Mouse (Mus musculus): ENCODE measurements around the gene Has3.
"Not testable (repeated sequence)": the region's sequence is repeated elsewhere in the genome, so short reads cannot be mapped to it uniquely, and the experiment has no call there.

The Has3 gene

DNA sequence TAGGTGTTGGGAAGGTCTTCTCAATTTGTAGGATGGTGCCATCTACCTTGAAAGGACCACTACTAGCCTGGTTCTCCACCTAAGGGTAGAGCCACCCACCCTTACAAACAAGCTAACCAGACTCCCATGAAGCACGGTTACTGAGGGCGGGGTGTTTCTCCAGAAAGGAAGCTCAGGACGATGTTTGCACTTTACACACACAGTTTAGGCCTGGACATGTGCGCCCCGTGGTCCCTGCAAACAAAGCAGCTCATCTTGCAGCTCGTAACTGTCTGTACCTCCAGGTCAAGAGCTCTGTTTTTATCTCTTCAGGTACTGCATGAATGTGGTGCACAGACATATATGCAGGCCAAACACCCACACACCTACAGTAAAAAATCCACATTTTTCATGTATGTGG lies 36.6 kb downstream of the Has3 start:
- H3K27me3 ChIP-seq (ENCODE audit: control insufficient read depth, insufficient read depth, low read length, poor library complexity, severe bottlenecking), result no peaks in the 10 kb centered on the region
- DNase-seq (ENCODE audit: low read depth, low spot score), result no peak
- H3K36me3 ChIP-seq (ENCODE audit: control insufficient read depth, insufficient read depth, low read length, poor library complexity, severe bottlenecking), result peaks cover 18% of the 10 kb centered on the region

DNA sequence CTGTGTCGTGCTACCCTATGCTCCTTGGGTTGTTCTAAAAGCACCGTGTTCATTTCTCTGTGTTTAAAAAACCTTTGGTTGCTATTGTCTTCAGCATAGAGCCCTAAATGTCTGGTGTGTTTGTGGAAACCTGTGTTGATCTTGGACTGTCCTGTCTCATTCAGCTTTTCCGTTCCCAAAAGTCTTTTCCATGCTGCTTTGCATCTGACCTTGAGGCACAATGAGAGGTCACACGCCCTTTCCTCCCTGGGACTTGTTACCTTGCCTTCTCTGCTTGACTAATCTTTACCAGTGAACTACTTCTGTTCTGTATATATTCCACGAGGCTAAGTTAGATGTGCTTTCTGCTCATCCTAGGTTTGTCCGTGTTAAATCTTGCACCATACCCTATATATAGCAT lies 37.4 kb downstream of the Has3 start:
- peaks cover 23% of the 10 kb centered on the region for H3K36me3 ChIP-seq (ENCODE audit: control insufficient read depth, insufficient read depth, low read length, poor library complexity, severe bottlenecking)
- DNase-seq (ENCODE audit: low read depth, low spot score), result no peak

DNA sequence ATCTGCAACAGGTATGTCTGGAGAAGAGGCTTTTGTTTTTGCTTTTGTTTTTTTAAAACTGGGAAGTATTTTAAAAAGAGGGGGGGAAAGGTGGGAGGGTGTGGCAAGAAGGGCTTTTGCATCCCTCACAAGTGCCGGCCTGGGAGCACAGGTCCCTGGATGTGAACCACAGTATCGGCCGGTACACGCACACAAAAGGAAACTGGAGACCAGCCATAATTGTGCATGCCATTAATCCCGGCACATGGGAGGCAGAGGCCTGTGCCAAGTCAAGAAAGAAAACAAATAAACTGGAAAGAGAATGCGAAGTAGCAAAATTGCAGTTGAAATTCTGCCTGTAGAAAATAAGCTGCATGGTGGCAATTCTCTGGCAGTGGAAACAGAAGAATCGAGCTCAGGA lies 38.2 kb downstream of the Has3 start:
- Histone ChIP-seq H3K36me3 (ENCODE audit: control insufficient read depth, insufficient read depth, low read length, poor library complexity, severe bottlenecking) (peaks cover 25% of the 10 kb centered on the region), H3K27me3 (ENCODE audit: control insufficient read depth, insufficient read depth, low read length, poor library complexity, severe bottlenecking) (no peaks in the 10 kb centered on the region)
- DNase-seq (ENCODE audit: low read depth, low spot score), result no peak

More for the DNA sequence above, 37.4 kb downstream of the Has3 start:
- H3K27me3 ChIP-seq (ENCODE audit: control insufficient read depth, insufficient read depth, low read length, poor library complexity, severe bottlenecking), result no peaks in the 10 kb centered on the region

DNA sequence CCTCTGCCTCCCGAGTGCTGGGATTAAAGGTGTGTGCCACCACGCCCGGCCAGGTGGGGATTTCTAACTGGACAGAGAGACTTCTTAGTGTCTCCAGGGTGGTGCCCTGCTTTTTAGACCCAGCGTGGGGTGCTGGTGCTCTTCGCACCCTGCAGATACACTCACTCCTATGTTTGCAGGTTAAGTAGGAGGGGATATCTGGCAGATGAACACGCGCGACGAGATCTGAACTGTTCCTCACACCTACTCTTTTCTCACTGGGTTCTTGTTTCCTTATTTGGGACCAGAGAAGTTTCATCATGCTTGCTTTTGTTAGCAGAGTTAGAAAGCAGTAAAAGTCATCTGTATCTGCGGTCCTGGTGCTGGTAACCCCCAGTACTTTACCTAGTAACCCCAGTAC lies 43.6 kb downstream of the Has3 start:
- Histone ChIP-seq H3K27me3 (ENCODE audit: control insufficient read depth, insufficient read depth, low read length, poor library complexity, severe bottlenecking) (no peaks in the 10 kb centered on the region), H3K36me3 (ENCODE audit: control insufficient read depth, insufficient read depth, low read length, poor library complexity, severe bottlenecking) (peaks cover 15% of the 10 kb centered on the region)
- no peak for DNase-seq (ENCODE audit: low read depth, low spot score)

DNA sequence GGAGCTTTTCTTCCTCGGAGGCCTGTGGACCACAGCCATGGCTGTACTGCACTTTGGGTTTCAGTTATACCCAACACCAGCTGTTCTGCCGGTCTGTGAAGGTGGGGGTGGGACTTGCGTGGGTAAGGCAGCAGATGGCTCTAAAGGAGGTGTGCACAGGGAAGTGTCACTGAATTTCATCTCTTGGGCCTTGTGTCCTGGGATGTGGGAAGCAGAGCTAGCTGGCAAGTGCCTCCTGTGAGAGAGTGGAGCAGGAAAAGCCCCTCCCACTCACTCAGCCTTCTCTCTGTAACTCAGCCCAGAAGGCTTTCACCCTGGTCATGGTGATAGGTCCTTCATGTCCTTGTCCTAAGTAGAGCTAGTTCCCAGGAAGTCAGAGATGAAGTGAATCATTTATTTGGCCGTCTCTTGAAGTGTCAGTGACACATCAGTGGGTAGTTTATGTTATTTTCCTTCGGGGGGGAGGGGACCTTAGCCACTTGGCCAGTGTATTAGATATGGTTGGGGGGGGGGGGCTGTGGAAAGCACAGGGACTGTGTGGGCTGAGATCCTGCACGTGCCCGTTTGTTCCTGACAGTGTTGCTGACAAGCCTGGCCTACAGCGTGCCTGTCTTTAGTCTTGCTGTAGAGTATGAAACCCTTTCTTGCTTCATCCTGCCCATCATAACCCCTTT lies 49.8 kb downstream of the Has3 start:
- no peak for DNase-seq (ENCODE audit: low read depth, low spot score)
- no peaks in the 10 kb centered on the region for H3K27me3 ChIP-seq (ENCODE audit: control insufficient read depth, insufficient read depth, low read length, poor library complexity, severe bottlenecking)
- H3K36me3 ChIP-seq (ENCODE audit: control insufficient read depth, insufficient read depth, low read length, poor library complexity, severe bottlenecking), result peaks cover 20% of the 10 kb centered on the region

DNA sequence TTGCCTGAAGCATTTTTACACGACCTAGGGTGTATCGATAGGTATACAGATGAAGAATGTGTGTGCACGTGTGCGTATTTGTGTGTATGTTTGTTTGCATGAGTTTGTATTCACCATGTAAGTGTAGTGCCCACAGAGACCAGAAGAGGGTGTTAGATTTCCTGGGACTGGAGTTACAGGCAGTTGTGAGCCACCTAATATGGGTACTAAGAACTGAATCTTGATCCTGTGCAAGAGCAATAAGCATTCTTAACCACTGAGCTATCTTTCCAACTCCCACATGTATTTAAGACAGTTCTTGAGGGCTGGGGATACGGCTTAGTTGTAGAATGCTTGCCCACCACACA lies 50.3 kb downstream of the Has3 start:
- H3K36me3 ChIP-seq (ENCODE audit: control insufficient read depth, insufficient read depth, low read length, poor library complexity, severe bottlenecking), result peaks cover 20% of the 10 kb centered on the region
- H3K27me3 ChIP-seq (ENCODE audit: control insufficient read depth, insufficient read depth, low read length, poor library complexity, severe bottlenecking), result no peaks in the 10 kb centered on the region
- DNase-seq (ENCODE audit: low read depth, low spot score), result no peak

DNA sequence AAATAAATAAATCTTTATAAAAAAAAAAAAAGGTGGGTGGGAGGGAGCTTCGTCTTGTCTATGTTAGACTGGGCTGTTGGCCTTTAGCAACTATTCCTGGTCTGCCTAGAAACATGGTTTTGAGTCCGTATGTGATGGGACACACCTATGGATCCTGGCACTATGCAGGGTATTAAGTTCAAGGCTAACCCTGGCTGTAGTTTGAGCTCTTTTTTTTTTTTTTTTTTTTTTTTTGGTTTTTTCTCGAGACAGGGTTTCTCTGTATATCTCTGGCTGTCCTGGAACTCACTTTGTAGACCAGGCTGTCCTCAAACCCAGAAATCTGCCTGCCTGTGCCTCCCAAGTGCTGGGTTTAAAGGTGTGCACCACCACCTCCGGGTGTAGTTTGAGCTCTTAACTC lies 54.0 kb downstream of the Has3 start:
- no peak for DNase-seq (ENCODE audit: low read depth, low spot score)
- Histone ChIP-seq H3K27me3 (ENCODE audit: control insufficient read depth, insufficient read depth, low read length, poor library complexity, severe bottlenecking) (no peaks in the 10 kb centered on the region), H3K36me3 (ENCODE audit: control insufficient read depth, insufficient read depth, low read length, poor library complexity, severe bottlenecking) (peaks cover 13% of the 10 kb centered on the region; the same call in 1 of the 2 replicates)

DNA sequence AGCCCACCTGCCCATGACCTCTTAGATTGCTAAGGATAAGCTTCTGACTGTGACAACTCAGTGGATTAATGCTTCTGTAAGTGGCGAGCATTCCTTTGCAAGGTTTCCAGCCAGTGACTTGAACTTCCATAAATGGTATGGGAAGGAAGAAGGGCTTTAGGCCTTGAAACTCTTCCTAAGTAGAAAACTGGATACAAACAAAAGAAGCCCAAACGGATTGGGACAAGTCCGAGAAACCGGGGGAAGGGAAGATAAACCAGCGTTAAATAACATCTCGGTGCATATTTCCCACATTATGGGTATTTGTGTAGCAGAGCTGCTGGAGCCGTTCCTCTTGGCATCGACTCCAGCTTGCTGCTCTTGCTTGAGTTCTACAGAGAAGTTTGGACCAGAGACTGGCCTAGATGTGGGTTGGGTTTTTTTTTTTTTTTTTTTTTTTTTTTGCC lies 54.9 kb downstream of the Has3 start:
- no peak for DNase-seq (ENCODE audit: low read depth, low spot score)
- H3K36me3 ChIP-seq (ENCODE audit: control insufficient read depth, insufficient read depth, low read length, poor library complexity, severe bottlenecking), result peaks cover 13% of the 10 kb centered on the region; the same call in 1 of the 2 replicates
- H3K27me3 ChIP-seq (ENCODE audit: control insufficient read depth, insufficient read depth, low read length, poor library complexity, severe bottlenecking), result no peaks in the 10 kb centered on the region

DNA sequence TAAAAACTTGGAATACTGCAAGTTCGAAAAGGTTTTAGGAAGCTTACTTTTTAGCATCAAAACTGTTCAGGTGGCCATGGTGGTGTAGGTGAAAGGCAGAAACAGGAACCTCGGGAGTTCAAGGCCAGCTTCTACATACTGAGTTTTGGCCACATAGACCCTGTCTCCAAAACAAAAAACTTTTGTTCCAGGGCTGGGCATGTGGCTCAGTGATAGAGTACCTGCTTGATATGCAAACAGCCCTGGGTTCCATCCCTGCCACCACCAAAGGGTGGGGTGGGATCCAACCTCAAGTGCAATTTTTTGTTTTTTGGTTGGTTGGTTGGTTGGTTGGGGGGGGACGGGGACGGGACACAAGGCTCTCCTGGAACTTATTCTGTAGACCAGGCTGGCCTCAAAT lies 55.4 kb downstream of the Has3 start:
- Histone ChIP-seq H3K27me3 (ENCODE audit: control insufficient read depth, insufficient read depth, low read length, poor library complexity, severe bottlenecking) (no peaks in the 10 kb centered on the region), H3K36me3 (ENCODE audit: control insufficient read depth, insufficient read depth, low read length, poor library complexity, severe bottlenecking) (peaks cover 13% of the 10 kb centered on the region; the same call in 1 of the 2 replicates)
- DNase-seq (ENCODE audit: low read depth, low spot score), result no peak

DNA sequence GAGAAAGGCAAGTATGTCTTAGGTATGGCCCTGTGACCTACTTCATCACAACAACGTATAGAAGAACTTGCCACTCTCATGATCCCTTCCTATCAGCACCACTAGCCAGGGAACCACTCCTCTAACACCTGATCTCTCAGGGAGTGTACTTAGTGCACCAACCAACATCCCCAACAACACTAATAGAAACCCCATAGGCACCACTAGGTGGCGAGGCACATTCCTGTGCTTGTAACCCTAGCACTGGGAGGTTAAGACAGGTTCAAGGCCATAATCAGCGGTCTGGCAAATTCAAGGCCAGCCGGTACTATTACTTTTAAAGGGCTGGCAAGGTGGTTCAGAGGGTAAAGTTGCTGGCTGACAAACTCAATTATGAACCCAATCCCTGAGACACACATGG lies 57.2 kb downstream of the Has3 start:
- H3K27me3 ChIP-seq (ENCODE audit: control insufficient read depth, insufficient read depth, low read length, poor library complexity, severe bottlenecking), result no peaks in the 10 kb centered on the region; the same call in 1 of the 2 replicates
- peaks cover 7% of the 10 kb centered on the region; the same call in 1 of the 2 replicates for H3K36me3 ChIP-seq (ENCODE audit: control insufficient read depth, insufficient read depth, low read length, poor library complexity, severe bottlenecking)
- peak; percentile 71 for DNase-seq (ENCODE audit: low read depth, low spot score)

DNA sequence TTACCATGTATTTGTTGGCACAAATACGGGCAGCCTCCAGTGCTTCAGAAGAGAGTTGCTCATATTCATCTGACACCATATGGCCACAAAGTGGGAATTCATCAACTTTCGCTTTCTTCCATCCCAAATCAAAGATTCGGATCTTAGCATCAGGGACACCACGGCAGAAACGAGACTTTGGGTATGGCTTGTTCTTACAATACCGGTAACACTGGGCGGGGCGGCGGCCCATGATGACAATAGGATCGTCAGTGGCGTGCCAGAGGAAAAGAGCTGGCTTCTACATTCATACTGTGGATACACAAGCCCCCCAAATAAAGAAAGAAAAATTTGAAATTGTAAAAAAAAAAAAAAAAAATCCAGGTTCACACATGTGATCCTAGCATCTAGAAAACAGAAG lies 58.1 kb downstream of the Has3 start:
- not testable (repeated sequence) for H3K36me3 ChIP-seq (ENCODE audit: control insufficient read depth, insufficient read depth, low read length, poor library complexity, severe bottlenecking); DNase-seq (ENCODE audit: low read depth, low spot score); H3K27me3 ChIP-seq (ENCODE audit: control insufficient read depth, insufficient read depth, low read length, poor library complexity, severe bottlenecking)

DNA sequence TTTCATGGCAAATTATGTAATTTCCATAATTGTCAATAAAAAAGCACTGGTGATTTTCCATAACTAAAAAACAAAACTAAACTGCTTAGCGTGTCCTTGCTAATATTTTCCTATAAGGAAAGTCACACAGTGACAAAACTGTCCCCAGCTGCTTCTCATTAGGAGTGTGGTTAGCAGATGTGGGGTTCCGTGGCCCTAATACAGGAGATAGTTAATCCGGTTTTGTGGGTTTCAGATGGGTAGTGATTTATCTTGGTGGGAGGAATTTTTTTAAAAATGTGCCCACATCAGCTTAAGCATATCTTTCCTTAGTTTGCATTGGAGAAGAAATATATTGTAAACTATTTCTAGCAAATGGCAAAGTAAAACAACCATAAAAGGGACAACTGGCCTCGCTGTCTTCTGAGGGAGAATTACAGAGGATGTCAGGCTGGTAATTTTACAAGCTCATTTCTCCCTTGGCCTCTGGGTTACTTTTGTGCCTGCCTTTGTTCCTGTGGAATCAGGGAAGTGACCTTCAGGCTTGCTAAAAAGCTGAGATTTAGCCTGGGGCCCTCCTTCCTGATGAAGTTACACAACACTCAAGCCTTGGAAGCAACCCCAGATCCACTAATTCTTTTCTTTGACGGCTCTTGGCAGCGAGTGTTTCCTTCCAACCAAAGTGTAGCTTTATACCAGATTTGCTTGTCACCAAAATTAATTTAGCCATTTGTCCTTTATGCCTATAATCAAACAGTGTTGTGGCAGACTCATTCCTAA lies 59.3 kb downstream of the Has3 start:
- no peak for DNase-seq (ENCODE audit: low read depth, low spot score)
- Histone ChIP-seq H3K36me3 (ENCODE audit: control insufficient read depth, insufficient read depth, low read length, poor library complexity, severe bottlenecking) (no peaks in the 10 kb centered on the region), H3K27me3 (ENCODE audit: control insufficient read depth, insufficient read depth, low read length, poor library complexity, severe bottlenecking) (no peaks in the 10 kb centered on the region; the same call in 1 of the 2 replicates)

DNA sequence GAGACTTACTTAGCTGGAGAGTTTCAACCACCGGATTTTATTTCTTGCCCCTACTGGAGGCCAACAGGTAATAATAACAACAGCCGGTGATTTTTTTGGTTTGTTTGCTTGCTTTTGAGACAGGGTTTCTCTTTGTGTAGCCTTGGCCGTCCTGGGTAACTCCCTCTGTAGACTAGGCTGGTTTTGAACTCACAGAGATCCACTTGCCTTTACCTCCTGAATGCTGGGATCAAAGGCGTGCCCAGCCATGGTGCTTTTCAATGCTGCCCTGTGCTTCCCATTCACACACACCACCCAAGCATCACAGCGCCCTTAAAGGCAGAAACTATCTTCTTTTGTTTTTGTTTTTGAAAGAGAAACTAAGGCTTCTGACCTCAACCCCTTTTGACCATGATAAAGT lies 59.9 kb downstream of the Has3 start:
- no peak for DNase-seq (ENCODE audit: low read depth, low spot score)

DNA sequence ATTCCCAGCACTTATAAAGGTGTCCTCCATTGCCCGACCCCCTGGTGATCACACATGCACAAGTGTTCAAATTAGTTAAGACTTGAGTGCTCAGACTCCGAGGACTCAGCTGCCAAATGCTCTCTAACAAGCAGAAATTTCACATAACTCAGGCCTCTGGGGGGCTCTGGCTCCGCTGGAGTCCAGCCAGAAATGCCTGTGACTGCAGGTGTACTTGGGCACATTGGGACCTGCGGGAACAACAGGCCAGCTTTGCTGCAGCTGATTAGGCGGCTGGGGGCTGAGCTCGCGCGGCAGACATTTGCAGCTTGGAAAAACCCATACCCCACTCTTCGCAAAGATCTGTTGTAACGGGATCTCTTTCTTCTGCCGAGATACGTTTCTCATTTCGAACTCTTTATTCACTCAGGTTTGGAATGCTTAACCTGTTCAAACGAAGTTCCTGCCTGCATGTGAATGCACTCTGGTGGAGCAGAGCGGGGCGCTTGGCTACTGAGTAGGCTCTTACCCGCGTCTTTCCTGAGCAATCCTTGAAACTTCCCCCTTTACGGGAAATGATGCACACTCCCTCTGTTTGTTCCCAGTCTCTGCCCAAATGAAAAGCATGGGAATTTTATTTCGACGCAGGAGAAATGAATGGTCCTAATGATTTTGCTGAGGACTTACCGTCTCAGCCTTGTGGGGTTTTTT lies 62.5 kb downstream of the Has3 start:
- peak; percentile 14 for DNase-seq (ENCODE audit: low read depth, low spot score)
- no peaks in the 10 kb centered on the region for H3K36me3 ChIP-seq (ENCODE audit: control insufficient read depth, insufficient read depth, low read length, poor library complexity, severe bottlenecking)
- H3K27me3 ChIP-seq (ENCODE audit: control insufficient read depth, insufficient read depth, low read length, poor library complexity, severe bottlenecking), result no peaks in the 10 kb centered on the region; the same call in 1 of the 2 replicates

More for the DNA sequence above, 59.9 kb downstream of the Has3 start:
- Histone ChIP-seq H3K36me3 (ENCODE audit: control insufficient read depth, insufficient read depth, low read length, poor library complexity, severe bottlenecking) (no peaks in the 10 kb centered on the region), H3K27me3 (ENCODE audit: control insufficient read depth, insufficient read depth, low read length, poor library complexity, severe bottlenecking) (no peaks in the 10 kb centered on the region; the same call in 1 of the 2 replicates)
